Mouse (Mus musculus) embryonic facial prominence, embryonic 10.5 days (tissue): ENCODE measurements around the gene Nckap5l. TPM values are rescaled to one million over a fixed set of nuclear protein-coding genes. Genes with fewer than 3 reads are reported as not detected.
A peak's percentile ranks its signal among the peaks of the same experiment; 100 is the strongest.
"Not testable (repeated sequence)": the region's sequence is repeated elsewhere in the genome, so short reads cannot be mapped to it uniquely, and the experiment has no call there.

ENCODE experiments used
- DNase-seq: peaks from one replicate; pipeline ENCODE4 v3.0.0-alpha.2; 2017; ENCODE audit warnings: low spot score
- H3K27ac ChIP-seq: fragments of 300-500 bp; sonication (generic); replicated peaks from 2 replicates; pipeline ENCODE4 v1.5.1; 2016; ENCODE audit warnings: mild to moderate bottlenecking
- H3K27me3 ChIP-seq: fragments of 300-500 bp; sonication (generic); replicated peaks from 2 replicates; pipeline ENCODE4 v1.6.1; 2016; ENCODE audit warnings: low read depth, mild to moderate bottlenecking; ENCODE audit not compliant: poor library complexity, severe bottlenecking
- H3K36me3 ChIP-seq: fragments of 300-500 bp; sonication (generic); replicated peaks from 2 replicates; pipeline ENCODE4 v1.6.1; 2016; ENCODE audit warnings: mild to moderate bottlenecking, moderate library complexity
- H3K4me1 ChIP-seq: fragments of 300-500 bp; sonication (generic); 2 replicates; pipeline ENCODE4 v1.6.1; 2016
- H3K4me3 ChIP-seq: fragments of 300-500 bp; sonication (generic); 2 replicates; pipeline ENCODE4 v1.5.1; 2016; ENCODE audit warnings: mild to moderate bottlenecking, moderate library complexity
- H3K9me3 ChIP-seq: fragments of 300-500 bp; sonication (generic); 2 replicates; pipeline ENCODE4 v1.6.1; 2016; ENCODE audit warnings: mild to moderate bottlenecking
- WGBS: fragments of 180-500 bp; shearing (Covaris S2); methylation state at CpG from one replicate; pipeline ENCODE4 v1.1.7; 2016; 5-methylcytosine and 5-hydroxymethylcytosine counted together
- polyA plus RNA-seq: library from polyadenylated mRNA; unstranded; fragments of >200 nt; fragmentation: Nextera tagmentation; extraction: Ambion mirVana; gene quantifications from 2 replicates; pipeline ENCODE4 v1.2.1, GENCODE M21; 2016

The Nckap5l gene
- polyA plus RNA-seq, 1 experiment from 2014 or later: 14.1 TPM

DNA sequence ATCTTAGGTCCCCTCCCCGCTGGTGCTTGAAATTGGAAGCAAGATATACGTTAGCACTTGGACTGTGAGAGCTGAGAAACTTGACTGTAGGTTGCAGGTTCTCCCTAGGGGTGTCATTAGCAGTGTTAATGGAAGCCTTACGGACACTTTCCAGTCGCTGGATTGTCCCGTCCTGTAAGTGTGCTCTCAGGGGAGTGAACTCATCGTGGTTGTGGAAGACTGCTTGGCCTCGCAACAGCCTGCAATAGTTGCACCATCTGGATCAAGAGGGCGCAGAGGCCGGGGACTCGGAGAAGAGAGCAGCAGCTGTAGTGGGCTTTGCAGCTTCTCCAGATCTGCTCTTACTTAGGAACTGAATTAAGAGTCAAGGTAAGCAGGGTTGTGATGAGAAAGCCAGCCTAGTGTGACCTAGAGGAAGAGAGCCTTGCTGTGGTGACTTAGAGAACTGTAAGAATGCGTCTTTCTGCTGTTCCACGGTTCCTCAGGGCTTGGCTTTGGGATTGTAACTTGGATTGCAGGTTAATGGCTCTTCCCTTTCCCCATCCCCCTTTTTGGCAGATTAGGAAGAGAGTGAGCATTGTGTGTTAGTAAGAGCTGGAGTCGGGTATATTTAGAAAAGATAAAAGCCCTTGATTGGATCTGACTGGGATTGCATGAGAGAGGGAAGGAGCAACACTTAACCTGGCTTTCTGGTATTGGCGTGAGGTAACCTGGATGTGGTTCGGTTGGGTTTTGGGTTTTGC lies 57.9 kb downstream of the Nckap5l start:
- Histone ChIP-seq H3K4me1 (peaks cover 38% of the 10 kb centered on the region), H3K36me3 (peaks cover 51% of the 10 kb centered on the region), H3K4me3 (no peak overlapping the region), H3K9me3 (no peaks in the 10 kb centered on the region), H3K27ac (no peak overlapping the region), H3K27me3 (no peaks in the 10 kb centered on the region)
- DNase-seq: no peak
- 84% methylated on average over 15 of the region's 15 CpGs for WGBS

DNA sequence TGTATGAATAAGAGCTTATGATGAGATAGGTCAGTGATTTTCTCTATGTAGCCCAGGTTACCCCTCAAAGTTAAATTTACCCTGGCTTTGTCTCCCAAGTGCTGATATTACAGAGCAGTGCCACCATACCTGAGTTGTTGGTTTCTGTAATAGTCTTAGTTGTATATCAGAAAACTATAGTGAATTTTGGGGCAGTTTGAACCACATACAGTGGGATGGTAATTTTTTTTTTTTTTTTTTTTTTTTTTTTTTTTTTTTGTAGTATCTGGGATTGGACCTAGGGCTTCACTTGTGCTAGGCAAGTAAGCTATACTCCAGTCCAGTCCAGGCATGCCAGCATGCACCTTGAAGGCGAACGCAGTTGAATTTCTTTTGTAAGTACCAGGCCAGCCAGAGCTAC lies 59.9 kb downstream of the Nckap5l start:
- Histone ChIP-seq H3K27me3 (no peaks in the 10 kb centered on the region), H3K4me3 (no peak overlapping the region), H3K36me3 (peaks cover 31% of the 10 kb centered on the region), H3K9me3 (no peaks in the 10 kb centered on the region), H3K27ac (no peak overlapping the region), H3K4me1 (peaks cover 51% of the 10 kb centered on the region)
- WGBS: 95% methylated on average over 2 of the region's 2 CpGs
- no peak for DNase-seq

DNA sequence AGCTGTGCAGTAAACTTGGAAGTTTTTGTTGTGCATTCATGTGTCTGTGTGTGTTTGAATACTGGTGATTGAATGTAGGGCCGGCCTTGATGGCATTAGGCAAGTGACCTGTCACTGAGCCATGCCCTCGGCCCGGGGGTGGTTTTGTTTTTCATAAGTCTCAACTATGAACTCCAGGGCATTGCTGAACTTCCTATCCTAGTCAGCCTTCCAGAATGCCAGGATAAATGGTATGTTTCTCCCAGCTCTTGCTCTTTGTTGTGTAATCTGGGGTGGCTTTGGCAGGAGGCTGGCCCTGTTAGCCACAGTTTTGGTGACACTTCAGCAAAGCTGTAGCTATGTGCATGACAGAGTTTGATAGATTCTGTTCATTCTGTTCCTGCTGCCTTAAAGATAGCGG lies 60.7 kb downstream of the Nckap5l start:
- DNase-seq: no peak
- Histone ChIP-seq H3K9me3 (no peaks in the 10 kb centered on the region), H3K4me3 (no peak overlapping the region), H3K4me1 (peaks cover 58% of the 10 kb centered on the region), H3K36me3 (peaks cover 23% of the 10 kb centered on the region), H3K27me3 (no peaks in the 10 kb centered on the region), H3K27ac (no peak overlapping the region)
- WGBS: 74% methylated on average over 4 of the region's 4 CpGs

DNA sequence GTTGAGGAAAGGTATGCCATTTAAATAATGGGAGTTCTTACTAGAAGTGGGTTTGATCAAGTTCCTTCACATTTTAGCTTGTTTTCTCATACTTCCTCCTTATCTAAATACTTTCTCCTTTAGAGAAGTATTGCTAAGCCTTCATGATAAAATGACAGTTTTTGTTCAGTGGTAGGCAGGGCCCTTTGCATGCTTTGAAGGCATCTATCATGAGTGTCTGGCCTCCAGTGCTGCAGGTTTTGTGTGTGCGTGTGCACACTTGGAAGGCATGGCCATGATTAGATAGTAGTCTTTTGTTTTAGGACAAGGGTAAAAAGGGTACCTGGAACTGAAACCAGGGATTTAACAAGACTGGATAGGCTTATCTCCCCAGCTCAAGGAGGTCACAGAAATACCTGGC lies 61.1 kb downstream of the Nckap5l start:
- DNase-seq: no peak
- 71% methylated on average over 1 of the region's 1 CpGs for WGBS
- H3K4me3 ChIP-seq: no peak overlapping the region
- peaks cover 19% of the 10 kb centered on the region for H3K36me3 ChIP-seq
- H3K4me1 ChIP-seq: peaks cover 62% of the 10 kb centered on the region
- H3K27ac ChIP-seq: no peak overlapping the region
- no peaks in the 10 kb centered on the region for H3K27me3 ChIP-seq
- no peaks in the 10 kb centered on the region for H3K9me3 ChIP-seq

DNA sequence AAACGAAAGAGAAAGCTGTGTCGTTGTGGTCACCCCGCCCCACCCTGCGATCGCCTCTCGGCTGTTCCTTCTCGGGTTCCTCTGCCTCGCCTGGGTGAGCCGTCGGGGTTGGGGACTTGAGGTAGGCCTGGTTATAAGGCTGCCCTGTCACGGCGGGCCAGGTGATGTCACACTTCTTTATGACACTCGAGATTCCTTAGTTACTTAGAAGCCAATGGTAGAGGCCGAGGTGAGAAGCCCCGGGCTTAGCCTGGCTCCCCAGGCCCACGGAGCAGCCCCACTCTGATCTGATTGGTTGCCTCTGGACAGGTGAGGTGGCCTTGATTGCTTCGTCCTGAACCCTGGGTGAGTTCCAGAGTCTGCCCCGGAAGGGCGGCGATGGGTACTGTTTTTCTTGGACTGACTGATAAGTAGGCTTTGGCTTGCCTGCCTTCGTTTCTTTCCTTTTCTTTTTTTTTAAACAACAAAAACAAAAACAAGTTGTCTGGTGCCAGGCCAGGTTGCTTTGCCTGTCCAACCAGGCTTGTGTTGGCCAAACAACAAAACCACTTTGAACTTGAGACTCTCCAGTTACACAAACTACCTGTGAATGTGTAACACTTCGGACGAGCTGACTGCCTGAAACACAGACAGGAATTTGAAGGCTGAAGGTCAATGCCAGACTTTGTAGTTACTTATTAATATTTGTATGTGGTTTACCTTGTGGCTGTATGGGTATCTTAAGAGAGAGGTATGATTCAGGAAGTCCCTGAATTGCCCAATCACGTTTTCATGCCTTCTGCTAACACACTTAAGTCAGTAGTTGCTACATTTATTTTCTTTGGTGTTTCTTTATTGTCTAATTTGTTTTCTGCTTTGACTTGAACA lies 63.9 kb downstream of the Nckap5l start:
- H3K9me3 ChIP-seq: no peaks in the 10 kb centered on the region
- no peaks in the 10 kb centered on the region; the same call in 1 of the 2 replicates for H3K36me3 ChIP-seq
- H3K27ac ChIP-seq: peak overlapping the region; percentile 94
- peak overlapping the region; percentile 94 for H3K4me3 ChIP-seq
- peaks cover 53% of the 10 kb centered on the region for H3K4me1 ChIP-seq
- no peaks in the 10 kb centered on the region for H3K27me3 ChIP-seq
- 12% methylated on average over 24 of the region's 24 CpGs for WGBS
- DNase-seq: no peak

DNA sequence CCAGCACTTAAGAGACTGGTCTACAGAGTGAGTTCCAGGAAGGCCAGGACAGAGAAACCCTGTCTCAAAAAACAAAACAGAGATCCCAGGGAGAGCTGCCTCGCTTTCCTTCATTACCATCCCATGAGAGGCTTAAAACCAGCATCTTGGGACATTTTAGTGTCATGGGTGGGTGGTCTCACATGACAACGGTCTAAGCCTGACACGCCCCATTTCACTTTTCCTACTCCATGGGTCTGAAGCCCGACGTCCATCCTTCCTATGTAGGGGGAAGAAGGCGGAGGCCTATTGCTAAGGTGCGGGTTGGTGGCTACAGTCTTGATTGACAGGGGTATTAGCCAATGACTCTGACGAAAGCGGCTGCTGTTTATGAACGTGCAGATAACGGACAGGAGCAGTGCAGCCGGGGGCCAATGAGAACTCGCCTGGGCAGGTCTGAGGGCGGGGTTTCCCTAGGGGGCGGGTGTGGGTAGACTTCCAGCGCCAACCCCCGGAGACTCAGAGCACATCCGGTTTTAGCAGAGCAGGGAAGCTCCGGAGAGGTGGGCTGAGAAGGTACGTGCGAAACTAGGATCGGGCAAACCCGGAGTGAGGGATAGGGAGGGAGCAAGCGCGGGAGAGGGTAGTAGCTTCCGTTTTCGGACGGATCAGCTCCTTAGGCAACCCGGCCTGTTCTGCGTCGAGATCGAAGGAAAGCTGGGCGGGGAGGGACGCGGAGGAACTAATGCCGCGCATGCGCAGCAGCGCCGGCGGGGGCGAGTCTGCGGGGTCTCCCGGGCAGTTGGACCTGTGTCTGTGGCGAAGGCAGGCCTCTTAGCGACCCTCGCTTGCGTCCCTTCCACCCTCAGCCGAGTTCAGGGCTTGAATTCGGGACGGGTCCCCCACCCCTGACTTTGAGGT lies 64.8 kb downstream of the Nckap5l start, which contains the start of gene Tmbim6:
TSS of gene Tmbim6 (plus strand) at position 397 of the 900 bp plus-strand sequence.
- H3K36me3 ChIP-seq: no peaks in the 10 kb centered on the region; the same call in 1 of the 2 replicates
- H3K27ac ChIP-seq: peak within 1 kb of the TSS; percentile 94
- DNase-seq: peak; percentile 100
- under 1% methylated on average over 51 of the region's 51 CpGs for WGBS
- H3K4me1 ChIP-seq: peaks cover 49% of the 10 kb centered on the region
- H3K27me3 ChIP-seq: no peaks in the 10 kb centered on the region
- H3K4me3 ChIP-seq: peak within 1 kb of the TSS; percentile 94
- no peaks in the 10 kb centered on the region for H3K9me3 ChIP-seq

DNA sequence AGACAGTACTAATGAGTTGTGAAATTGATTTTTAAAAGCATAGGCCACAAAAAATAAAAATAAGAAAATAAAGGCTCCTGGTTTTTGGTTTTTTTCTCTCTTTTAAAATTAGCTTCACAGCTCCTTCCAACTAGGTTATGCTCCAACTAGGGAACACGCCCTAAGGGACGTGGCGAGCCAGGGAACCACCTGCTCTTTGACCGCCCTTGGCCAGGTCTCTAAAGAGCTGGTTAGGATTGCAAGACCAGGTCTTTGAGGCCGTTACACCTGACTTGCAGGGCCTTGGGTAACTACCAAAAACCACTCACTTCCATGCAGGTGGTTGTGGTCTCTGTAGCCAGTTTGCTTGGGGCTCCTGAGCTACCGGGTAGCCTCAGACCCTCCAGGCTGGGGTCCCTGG lies 65.6 kb downstream of the Nckap5l start:
- DNase-seq: no peak
- no peaks in the 10 kb centered on the region for H3K27me3 ChIP-seq
- no peaks in the 10 kb centered on the region for H3K9me3 ChIP-seq
- peak overlapping the region; percentile 94 for H3K4me3 ChIP-seq
- WGBS: 86% methylated on average over 6 of the region's 6 CpGs
- H3K4me1 ChIP-seq: peaks cover 48% of the 10 kb centered on the region
- H3K27ac ChIP-seq: peak overlapping the region; percentile 94
- H3K36me3 ChIP-seq: no peaks in the 10 kb centered on the region; the same call in 1 of the 2 replicates

DNA sequence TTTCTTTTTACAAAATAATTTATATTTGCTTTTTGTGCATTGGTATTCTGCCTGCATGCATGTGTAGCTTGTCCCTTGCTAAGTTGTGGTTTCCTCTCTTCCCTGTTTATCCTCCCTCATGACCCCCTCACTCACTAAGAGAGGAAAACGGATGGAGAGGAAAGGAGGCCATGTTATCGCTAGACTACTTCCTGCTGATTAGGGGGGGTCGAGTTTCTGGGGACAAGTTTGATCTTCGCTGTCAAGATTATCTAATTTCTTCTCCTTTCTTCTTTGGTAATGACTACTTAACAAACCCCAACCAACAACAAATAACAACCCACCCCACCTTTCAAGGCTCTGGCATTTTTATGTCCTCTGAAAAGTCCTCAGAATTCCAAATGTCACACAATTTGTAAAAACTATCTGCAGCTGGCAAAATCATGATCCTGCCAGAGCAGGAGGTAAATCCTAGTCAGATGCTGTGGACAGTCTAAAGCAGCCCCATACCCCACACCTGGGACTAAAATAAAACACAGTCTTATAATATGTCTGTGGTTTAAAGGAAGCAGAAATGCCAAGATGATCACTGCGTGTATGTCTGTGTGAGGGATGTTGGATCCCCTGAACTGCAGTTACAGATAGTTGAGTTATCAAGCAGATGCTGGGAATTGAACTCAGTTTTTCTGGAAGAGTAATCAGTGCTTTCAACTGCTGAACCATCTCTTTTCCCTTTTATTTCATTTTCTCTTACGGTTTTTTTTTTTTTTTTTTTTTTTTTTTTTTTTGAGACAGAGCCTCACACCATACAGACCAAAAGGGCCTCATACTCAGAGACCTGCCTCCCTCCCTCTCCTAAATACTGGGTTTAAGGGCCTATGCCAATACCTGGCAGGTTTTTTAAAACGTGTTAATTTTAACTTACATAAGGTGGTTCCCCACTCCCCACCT lies 66.8 kb downstream of the Nckap5l start:
- Histone ChIP-seq H3K36me3 (no peaks in the 10 kb centered on the region; the same call in 1 of the 2 replicates), H3K4me3 (no peak overlapping the region), H3K4me1 (peaks cover 36% of the 10 kb centered on the region), H3K9me3 (no peaks in the 10 kb centered on the region), H3K27me3 (no peaks in the 10 kb centered on the region), H3K27ac (no peak overlapping the region)
- 68% methylated on average over 7 of the region's 7 CpGs for WGBS
- no peak for DNase-seq

DNA sequence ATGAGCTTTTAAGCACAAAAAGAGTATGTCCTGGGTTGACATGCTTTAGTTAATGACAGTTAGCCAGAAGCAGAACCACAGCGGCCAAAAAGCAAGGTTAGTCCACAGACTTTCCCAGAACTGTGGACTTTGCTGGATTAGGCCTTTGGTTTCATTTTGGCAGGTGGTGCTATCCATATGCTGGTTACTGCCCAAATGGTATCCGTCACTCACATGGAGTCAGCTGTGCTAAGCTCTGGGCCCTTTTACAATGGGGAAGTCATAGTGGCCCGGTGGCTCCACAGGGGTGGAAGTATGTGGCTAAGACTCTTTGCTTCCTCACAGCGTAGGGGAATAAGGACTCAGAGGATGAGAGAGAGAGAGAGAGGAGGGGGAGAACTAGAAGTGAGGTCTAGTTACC lies 69.6 kb downstream of the Nckap5l start:
- H3K9me3 ChIP-seq: no peaks in the 10 kb centered on the region
- H3K4me3 ChIP-seq: no peak overlapping the region
- H3K27me3 ChIP-seq: no peaks in the 10 kb centered on the region
- peaks cover 22% of the 10 kb centered on the region for H3K4me1 ChIP-seq
- no peaks in the 10 kb centered on the region for H3K36me3 ChIP-seq
- 78% methylated on average over 4 of the region's 4 CpGs for WGBS
- H3K27ac ChIP-seq: no peak overlapping the region
- no peak for DNase-seq

DNA sequence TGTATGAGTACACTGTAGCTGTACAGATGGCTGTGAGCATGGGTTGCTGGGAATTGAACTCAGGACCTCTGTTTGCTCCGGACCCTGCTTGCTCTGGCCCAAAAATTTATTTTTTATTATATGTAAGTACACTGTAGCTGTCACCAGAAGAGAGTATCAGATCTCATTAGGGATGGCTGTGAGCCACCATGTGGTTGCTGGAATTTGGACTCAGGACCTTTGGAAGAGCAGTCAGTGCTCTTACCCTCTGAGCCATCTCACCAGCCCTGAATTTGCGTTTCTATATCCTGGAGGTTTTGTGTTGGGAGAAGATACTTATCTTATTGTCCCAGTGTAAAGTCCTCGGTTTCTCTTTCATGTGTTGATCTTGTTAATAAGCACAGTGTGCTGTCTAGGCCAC lies 70.8 kb downstream of the Nckap5l start:
- 80% methylated on average over 3 of the region's 3 CpGs for WGBS
- DNase-seq: no peak
- no peak overlapping the region for H3K27ac ChIP-seq
- peaks cover 14% of the 10 kb centered on the region for H3K4me1 ChIP-seq
- H3K4me3 ChIP-seq: no peak overlapping the region
- no peaks in the 10 kb centered on the region for H3K36me3 ChIP-seq
- no peaks in the 10 kb centered on the region for H3K27me3 ChIP-seq
- no peaks in the 10 kb centered on the region for H3K9me3 ChIP-seq

DNA sequence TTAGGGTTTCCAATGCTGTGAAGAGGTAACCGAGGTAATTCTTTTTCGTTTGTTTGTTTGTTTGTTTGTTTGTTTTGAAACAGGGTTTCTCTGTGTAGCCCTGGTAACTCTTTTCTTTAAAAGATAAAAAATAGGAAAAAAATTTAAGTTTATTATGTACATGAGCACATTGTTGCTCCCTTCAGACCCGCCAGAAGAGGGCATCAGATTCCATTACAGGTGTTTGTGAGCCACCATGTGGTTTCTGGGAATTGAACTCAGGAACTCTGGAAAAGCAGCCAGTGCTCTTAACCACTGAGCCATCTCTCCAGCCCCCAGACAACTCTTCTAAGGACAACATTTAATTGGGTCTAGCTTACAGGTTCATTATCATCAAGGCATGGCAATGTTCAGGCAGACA lies 71.4 kb downstream of the Nckap5l start:
- H3K27me3 ChIP-seq, H3K4me3 ChIP-seq, H3K27ac ChIP-seq, H3K4me1 ChIP-seq, H3K36me3 ChIP-seq, DNase-seq, H3K9me3 ChIP-seq: not testable (repeated sequence)
- WGBS: 70% methylated on average over 3 of the region's 3 CpGs
